Mouse (Mus musculus) lung, adult 2 months (tissue): ENCODE data around the gene C3ar1.

ENCODE experiments used
- CTCF ChIP-seq: fragments of 200-500 bp; IDR thresholded peaks from 2 replicates; pipeline ENCODE4 v1.5.1; 2011; ENCODE audit warnings: mild to moderate bottlenecking, low read length, control low read depth; ENCODE audit not compliant: insufficient read depth
- POLR2A ChIP-seq: fragments of 200-500 bp; IDR thresholded peaks from 2 replicates; pipeline ENCODE4 v1.6.1; 2011; ENCODE audit warnings: low read depth, mild to moderate bottlenecking, control low read depth, low read length, borderline replicate concordance; ENCODE audit errors: extremely low read depth

GRCm38 (mm10) chr6:122812716-122813115 is 43.2 kb downstream of the C3ar1 start:
- no peak for TF ChIP-seq CTCF
- no peak for TF ChIP-seq POLR2A
